Mouse (Mus musculus): ENCODE results near the gene Ttc27.

DNA sequence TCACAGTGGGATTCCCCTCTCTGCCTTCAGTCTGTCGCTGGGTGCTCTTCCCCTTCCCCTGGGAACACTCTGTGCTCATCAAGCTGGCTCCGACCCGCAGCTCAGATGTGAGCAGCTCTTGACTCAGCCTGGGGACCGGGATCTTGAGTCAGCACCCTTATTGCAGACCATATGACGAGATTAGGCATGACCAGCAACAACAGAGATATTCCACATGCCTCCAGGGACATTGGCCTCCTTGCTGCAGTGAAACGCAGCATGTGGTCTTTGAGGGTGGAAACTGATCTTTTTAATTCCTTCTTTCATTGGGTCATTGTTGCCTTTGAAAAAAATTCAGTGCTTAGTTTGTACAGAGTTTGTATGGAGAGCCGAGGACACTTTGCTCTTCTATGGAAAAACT is 169.5 kb downstream of the Ttc27 start:
- TF ChIP-seq E2F4 (IDR thresholded peaks at IDR 0.05; ENCODE audit: insufficient read depth): no peak
- no peak for TF ChIP-seq USF1 (IDR thresholded peaks at IDR 0.05; ENCODE audit: low read depth)
- no peak for TF ChIP-seq MYOD1 (IDR thresholded peaks at IDR 0.05; ENCODE audit: control insufficient read depth in 1 of 3, insufficient read length in 2 of 3, low read depth in 2 of 3)
- no peak for TF ChIP-seq TCF12 (IDR thresholded peaks at IDR 0.05; ENCODE audit: insufficient read depth, poor library complexity, severe bottlenecking)
